Mouse (Mus musculus): ENCODE data around the gene Tcn2.
"Not testable (repeated sequence)": the region's sequence is repeated elsewhere in the genome, so short reads cannot be mapped to it uniquely, and the experiment has no call there.

Tcn2 gene

DNA sequence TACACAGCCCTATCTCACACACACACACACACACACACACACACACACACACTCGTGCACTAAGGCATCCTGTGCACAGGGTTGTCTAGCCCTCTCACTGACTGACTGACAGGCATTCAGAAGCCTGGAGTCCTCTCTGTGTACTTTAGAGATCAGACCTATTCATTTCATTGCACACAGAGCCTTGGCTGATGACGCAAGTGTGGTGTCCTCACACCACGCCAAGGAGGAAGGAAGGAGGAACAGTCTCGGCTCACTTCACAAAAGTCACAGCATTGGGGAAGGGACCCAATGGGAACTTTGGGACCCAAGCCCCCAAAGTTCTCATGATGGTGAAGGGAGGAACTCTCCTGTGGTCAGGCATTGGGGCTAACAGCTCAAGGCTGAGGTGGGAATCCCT, 1.9 kb downstream of the Tcn2 start:
- DNase-seq (ENCODE audit: low spot score), result peak; percentile 28

DNA sequence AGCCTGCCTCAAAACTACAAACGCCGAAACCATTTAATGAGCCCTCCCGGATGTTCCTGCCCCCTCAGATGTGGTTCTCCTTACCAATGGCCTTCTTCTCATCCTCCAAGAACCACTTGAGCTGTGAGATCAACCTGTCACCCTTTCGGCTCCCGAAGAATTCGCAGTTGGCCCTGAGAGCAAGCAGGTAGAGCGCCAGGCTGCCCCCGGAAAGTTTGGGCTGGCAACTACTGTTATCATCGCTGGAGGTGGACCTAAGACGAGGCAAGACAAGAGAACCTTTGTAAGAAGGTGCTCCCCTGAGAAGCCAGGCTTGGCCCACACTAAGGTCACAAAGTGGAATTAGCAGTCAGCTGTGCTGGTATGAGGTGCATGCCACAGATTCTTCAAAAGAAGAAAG, 6.0 kb downstream of the Tcn2 start:
- DNase-seq (ENCODE audit: low spot score), result peak; percentile 33

GRCm38 (mm10) chr11:3922731-3923130, 9.2 kb downstream of the Tcn2 start:
- no peak for DNase-seq (ENCODE audit: low spot score)

DNA sequence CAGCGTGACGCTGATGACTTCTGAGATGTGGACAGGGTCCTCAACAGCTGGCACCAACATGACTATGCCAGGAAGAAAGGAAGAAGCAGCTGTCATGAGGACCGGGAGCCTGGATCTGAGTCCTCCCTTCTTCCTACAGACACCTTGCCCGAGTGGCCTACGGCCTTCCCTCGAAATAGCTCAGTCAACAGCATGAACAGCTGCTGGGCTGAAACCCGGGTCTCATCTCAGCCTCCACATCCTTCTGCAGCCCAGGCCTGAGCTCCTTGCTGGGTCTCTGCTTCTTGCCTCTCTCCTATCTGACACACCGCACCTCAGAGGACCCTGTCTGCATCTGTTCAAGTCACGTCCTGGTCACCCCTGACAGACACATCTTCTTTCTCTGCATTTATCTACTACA, 9.8 kb downstream of the Tcn2 start:
- no peak for DNase-seq (ENCODE audit: low spot score)

DNA sequence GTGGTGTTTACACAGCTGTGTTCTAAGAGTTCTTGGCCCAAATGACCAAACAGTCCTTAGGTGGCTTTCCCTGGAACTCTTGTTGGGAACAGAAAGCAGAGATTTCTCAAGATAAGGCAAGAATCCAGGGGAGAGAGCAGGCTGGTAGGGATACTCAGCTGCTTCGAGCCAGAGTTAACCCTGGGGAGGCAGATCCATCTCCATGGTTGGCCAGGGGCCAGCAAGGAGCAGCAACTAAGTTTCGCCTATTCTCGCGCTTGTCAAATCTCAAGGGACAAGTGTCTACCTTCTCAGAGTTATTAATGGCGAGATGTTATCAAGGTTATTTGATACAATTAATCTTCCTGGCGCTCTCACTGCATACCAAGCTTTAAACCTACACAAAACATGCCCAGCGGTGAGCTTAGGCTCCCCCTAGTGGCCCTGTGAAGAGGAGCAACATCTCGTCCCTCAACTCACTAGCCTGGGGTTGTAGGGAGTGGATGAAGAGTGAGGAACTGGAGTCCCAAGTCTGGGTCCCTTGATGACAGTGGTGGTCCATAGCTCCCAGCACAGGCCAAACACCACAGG, 10.6 kb downstream of the Tcn2 start:
- DNase-seq (ENCODE audit: low spot score), result peak; percentile 67

DNA sequence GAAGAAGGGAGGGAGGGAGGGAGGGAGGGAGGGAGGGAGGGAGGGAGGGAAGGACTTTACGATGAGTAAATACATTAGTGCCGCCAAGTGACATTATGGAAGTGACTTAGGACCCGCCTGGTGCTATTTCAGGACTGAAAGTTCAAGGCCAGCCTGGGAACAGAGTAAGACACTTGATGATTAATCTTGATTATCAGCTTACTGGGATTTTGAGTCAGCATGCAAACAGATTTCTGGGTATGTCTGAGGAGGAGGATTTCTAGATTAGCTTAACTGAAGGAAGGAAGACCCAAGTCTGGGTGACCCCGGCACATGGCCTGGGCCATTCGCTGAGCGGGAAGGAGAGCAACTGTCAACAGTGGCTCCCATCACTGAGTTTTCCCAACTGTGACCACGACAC, 11.5 kb downstream of the Tcn2 start:
- DNase-seq (ENCODE audit: low spot score), result no peak

GRCm38 (mm10) chr11:3918738-3919137, 13.2 kb downstream of the Tcn2 start:
- no peak for DNase-seq (ENCODE audit: low spot score)

- DNase-seq (ENCODE audit: low spot score), result peak; percentile 94
Measured at GRCm38 (mm10) chr11:3914109-3914840, 17.7 kb downstream of the Tcn2 start, which contains the start of gene Slc35e4. TSS of gene Slc35e4 (minus strand) at chr11:3914664.

DNA sequence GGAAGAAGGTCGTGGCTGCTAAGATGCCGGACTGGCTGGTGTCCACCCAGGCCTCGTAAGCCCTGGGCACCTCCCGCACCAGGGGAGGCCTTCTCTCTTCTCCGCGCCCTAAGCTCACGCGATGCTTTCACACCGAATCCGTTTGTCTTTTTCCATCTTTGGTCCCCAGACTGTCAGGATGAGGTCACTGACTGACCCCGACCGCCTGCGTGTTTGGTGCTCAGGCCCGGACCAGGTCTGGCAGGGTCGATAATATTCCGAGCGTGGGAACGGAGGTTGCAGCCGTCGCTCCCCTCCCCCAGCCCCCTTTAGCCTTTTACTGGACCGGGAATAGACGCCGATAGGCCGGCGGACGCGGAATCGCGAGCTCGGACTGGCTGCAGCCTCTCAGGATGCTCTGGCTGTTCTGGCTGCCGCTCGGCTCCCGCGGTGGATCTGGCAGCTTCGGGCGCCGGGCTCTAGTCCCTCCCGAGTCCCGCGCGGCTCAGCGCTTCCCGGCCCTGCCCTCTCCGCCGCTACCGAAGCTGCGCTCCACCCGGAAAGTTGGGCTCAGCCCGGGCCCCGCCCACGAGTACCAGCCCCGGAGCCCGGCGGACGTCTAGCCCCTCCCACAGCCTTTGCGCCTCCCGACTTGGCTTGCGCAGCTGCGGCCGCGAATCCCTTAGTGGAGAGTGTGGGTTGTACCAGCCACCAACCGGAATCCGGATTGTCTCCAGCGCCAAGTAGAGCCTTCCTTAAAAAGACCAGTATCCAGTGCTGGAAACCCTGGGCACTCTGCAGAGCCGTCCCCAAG, 18.4 kb downstream of the Tcn2 start:
- peak; percentile 87 for DNase-seq (ENCODE audit: low spot score)

DNA sequence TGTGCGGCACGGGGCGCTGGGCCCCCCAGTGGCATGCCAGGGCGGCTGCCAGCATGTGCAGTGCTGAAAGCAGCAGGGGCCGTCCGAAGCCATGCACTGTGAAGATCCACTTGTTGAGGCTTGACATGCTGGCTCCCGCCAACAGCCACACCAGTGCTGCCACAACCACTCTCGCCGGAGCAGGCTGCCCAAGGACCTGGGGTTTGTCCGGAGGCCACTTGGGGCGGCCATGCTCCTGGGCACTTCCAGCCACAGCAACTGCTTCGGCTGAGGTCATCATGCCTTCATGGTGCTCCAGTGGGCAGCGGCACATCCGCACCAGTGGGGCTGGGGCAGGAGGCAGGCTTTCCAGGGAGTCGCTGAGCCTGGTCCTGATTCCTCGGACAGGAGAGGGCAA, 19.1 kb downstream of the Tcn2 start:
- no peak for DNase-seq (ENCODE audit: low spot score)

DNA sequence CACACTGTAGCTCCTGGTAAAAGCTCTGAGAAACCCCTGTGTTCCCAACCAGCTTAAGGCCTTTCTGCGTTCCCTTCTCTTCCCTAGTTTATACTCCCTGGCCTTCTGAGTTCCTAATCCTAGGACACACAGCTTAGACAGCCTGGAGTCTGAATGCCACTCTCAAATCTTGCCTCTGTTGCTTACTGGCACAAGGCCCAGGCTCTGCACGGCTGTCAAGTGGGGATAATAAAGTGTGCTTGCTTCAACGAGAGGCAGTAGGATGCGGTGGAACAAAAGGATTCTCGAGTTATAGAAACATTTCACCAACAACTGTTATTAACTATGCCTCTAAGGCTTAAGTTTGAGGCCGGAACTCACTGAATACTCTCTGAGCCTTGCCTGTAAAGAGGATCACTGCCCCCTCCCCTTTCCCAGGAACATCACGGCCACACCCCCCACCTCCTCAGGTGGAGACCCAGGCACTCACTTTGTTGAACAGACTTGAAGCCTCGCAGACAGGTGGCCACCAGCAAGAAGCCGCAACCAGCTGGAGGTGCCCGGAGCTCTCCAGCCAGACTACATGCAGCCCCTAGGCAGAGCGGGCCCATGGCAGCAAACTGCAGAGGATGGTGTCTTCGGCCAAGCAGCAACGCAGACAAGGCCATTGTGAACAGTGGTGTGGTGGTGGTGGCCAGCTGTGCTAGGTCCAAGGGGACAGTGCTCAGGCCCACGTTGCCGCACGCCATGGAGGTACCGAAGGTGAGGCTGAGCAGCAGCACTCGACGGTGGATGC, 19.7 kb downstream of the Tcn2 start:
- no peak for DNase-seq (ENCODE audit: low spot score)

- not testable (repeated sequence) for DNase-seq (ENCODE audit: low spot score)
Measured at GRCm38 (mm10) chr11:3911440-3911839, 20.5 kb downstream of the Tcn2 start.

- no peak for DNase-seq (ENCODE audit: low spot score)
Measured at GRCm38 (mm10) chr11:3910513-3911310, 21.2 kb downstream of the Tcn2 start.

GRCm38 (mm10) chr11:3909236-3909635, 22.7 kb downstream of the Tcn2 start:
- DNase-seq (ENCODE audit: low spot score), result no peak

- DNase-seq (ENCODE audit: low spot score), result no peak
Measured at GRCm38 (mm10) chr11:3905446-3905845, 26.5 kb downstream of the Tcn2 start.

DNA sequence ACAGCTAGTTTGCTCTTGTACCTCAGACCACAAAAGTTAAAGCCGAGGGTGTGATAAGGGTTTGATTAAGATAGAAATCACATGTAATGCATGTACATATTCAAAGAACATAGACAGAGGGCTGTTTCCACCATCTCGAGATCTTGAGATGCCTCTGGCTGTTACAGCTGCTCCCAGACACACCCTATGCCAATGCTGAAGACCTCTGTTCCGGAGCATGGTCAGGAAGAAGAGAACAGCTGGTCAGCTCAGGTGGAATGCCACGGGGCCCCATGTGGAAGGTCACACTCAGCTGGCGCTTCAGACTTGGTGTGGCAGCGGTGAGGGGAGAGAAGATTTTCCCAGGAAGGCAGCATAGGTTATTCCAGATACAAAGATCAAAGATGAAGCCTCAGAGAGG, 27.3 kb downstream of the Tcn2 start:
- no peak for DNase-seq (ENCODE audit: low spot score)

DNA sequence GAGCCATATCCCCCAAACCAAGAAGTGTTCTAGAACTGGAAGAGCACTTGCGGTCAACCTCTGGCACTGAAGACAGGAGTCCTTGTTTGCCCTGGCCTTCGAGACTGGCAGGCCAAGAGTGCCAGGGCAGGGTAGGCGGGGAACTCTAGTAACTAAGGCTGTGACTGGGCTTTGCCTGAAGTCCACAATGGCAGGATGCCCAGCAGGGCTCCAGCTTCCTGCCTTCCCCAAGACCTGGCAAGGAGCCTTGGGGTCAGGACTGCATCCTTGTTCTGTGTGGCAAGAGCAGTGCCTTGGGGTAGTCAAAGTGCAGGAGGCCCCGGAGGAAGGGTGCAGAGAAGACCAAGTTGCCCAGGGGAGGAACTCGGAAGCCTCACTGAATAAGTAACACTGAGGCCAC, 28.9 kb downstream of the Tcn2 start:
- DNase-seq (ENCODE audit: low spot score), result peak; percentile 59

DNA sequence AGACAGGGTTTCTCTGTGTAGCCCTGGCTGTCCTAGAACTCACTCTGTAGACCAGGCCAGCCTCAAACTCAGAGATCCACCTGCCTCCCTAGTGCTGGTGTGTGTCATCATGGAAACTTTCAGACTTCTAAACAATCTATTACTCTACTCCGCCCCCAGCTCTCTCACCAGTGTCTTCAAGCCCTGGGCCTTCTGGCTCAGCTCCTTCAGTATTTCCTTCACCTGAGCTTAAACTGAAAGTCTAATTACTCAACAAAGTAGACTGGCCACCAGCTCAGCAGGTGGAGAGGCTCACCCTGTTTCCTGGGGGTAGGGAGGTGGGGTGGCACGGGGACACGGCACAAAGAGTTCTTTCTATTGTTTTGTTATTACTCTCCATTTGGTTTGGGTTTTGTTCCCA, 29.4 kb downstream of the Tcn2 start:
- DNase-seq (ENCODE audit: low spot score), result no peak

DNA sequence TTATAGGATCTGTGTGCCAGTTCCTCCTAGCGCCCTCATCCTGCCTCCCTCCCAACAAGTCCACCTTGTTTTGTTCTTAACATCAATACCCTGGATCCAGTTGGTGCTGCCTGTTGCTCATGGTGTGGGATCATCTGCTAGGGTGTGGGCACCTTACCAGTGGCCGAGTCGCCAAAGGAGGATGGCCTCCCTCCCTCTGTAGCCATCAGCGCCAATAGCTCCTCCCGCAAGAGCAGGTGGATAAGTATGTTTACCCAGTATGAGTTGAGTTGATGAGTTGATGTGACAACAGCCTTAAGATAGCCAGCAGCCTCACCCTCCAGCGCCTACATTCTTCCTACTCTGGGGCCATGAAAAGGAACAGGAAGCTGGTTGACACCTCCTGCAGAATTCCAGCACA, 31.7 kb downstream of the Tcn2 start:
- DNase-seq (ENCODE audit: low spot score), result no peak

GRCm38 (mm10) chr11:3895933-3896332, 36.0 kb downstream of the Tcn2 start:
- no peak for DNase-seq (ENCODE audit: low spot score)

- DNase-seq (ENCODE audit: low spot score), result no peak
Measured at GRCm38 (mm10) chr11:3895458-3895857, 36.5 kb downstream of the Tcn2 start.
